Mouse (Mus musculus): Measurements from ENCODE around the gene Ajm1. TPM values are rescaled to one million over a fixed set of nuclear protein-coding genes. Genes with fewer than 3 reads are reported as not detected.

Ajm1 gene
- polyA plus RNA-seq, 1 experiment from 2014 or later = 0.09 TPM

- Histone ChIP-seq H3K27me3 (no peaks in the 10 kb centered on the region), H3K36me3 (peaks cover 54% of the 10 kb centered on the region), H3K27ac (no peak overlapping the region), H3K9ac (no peak overlapping the region), H3K4me1 (no peaks in the 10 kb centered on the region), H3K4me2 (no peak overlapping the region), H3K4me3 (no peak overlapping the region), H3K9me3 (no peaks in the 10 kb centered on the region)
- 65% methylated on average over 8 of the region's 8 CpGs for WGBS
- no peak for ATAC-seq (ENCODE audit: borderline replicate concordance, extremely low read depth, low FRiP score, low TSS enrichment)
Observed at GRCm38 (mm10) chr2:25536531-25536930, 45.0 kb downstream of the Ajm1 start.

GRCm38 (mm10) chr2:25534866-25535182 is 46.7 kb downstream of the Ajm1 start:
- Histone ChIP-seq H3K4me3 (no peak overlapping the region), H3K36me3 (peaks cover 65% of the 10 kb centered on the region), H3K9me3 (no peaks in the 10 kb centered on the region), H3K27me3 (no peaks in the 10 kb centered on the region), H3K27ac (no peak overlapping the region), H3K4me2 (no peak overlapping the region), H3K9ac (no peak overlapping the region), H3K4me1 (no peaks in the 10 kb centered on the region)
- 88% methylated on average over 2 of the region's 2 CpGs for WGBS
- ATAC-seq (ENCODE audit: borderline replicate concordance, extremely low read depth, low FRiP score, low TSS enrichment) = no peak

- WGBS = 89% methylated on average over 3 of the region's 3 CpGs
- Histone ChIP-seq H3K27ac (no peak overlapping the region), H3K4me2 (no peak overlapping the region), H3K4me1 (no peaks in the 10 kb centered on the region), H3K9me3 (no peaks in the 10 kb centered on the region), H3K36me3 (peaks cover 70% of the 10 kb centered on the region), H3K9ac (no peak overlapping the region), H3K27me3 (no peaks in the 10 kb centered on the region), H3K4me3 (no peak overlapping the region)
- no peak for ATAC-seq (ENCODE audit: borderline replicate concordance, extremely low read depth, low FRiP score, low TSS enrichment)
Observed at GRCm38 (mm10) chr2:25534178-25534865, 47.2 kb downstream of the Ajm1 start.

- H3K9ac ChIP-seq = no peak overlapping the region
- H3K27ac ChIP-seq = no peak overlapping the region
- H3K9me3 ChIP-seq = no peaks in the 10 kb centered on the region
- no peak for ATAC-seq (ENCODE audit: borderline replicate concordance, extremely low read depth, low FRiP score, low TSS enrichment)
- WGBS = 90% methylated on average over 2 of the region's 2 CpGs
- H3K4me2 ChIP-seq = no peak overlapping the region
- no peak overlapping the region for H3K4me3 ChIP-seq
- H3K27me3 ChIP-seq = no peaks in the 10 kb centered on the region
- no peaks in the 10 kb centered on the region for H3K4me1 ChIP-seq
- H3K36me3 ChIP-seq = peaks cover 75% of the 10 kb centered on the region
Observed at GRCm38 (mm10) chr2:25533707-25534106, 47.9 kb downstream of the Ajm1 start.

GRCm38 (mm10) chr2:25526510-25527302 is 54.9 kb downstream of the Ajm1 start:
- Histone ChIP-seq H3K27me3 (no peaks in the 10 kb centered on the region), H3K4me2 (no peak overlapping the region), H3K4me1 (no peaks in the 10 kb centered on the region), H3K27ac (no peak overlapping the region), H3K9ac (no peak overlapping the region), H3K9me3 (no peaks in the 10 kb centered on the region), H3K4me3 (no peak overlapping the region), H3K36me3 (peaks cover 83% of the 10 kb centered on the region)
- no peak for ATAC-seq (ENCODE audit: borderline replicate concordance, extremely low read depth, low FRiP score, low TSS enrichment)
- WGBS = 78% methylated on average over 9 of the region's 9 CpGs

Other genes starting within 250 kb of the Ajm1 start
- gene Man1b1, start 249.4 kb downstream of the Ajm1 start, polyA plus RNA-seq (2015; fragmentation: Nextera tagmentation; extraction: Ambion mirVana) = 48.8 and 52.0 TPM in 2 replicates
- 14.5 and 14.9 TPM in 2 replicates for gene Dpp7, start 225.4 kb downstream of the Ajm1 start, polyA plus RNA-seq (2015; fragmentation: Nextera tagmentation; extraction: Ambion mirVana)
- 16.4 and 20.5 TPM in 2 replicates for gene Uap1l1, start 216.1 kb downstream of the Ajm1 start, polyA plus RNA-seq (2015; fragmentation: Nextera tagmentation; extraction: Ambion mirVana)
- gene Sapcd2, start 209.4 kb downstream of the Ajm1 start, polyA plus RNA-seq (2015; fragmentation: Nextera tagmentation; extraction: Ambion mirVana) = 42.2 and 45.2 TPM in 2 replicates
- 2.1 and 3.6 TPM in 2 replicates for gene Entpd2, start 185.9 kb downstream of the Ajm1 start, polyA plus RNA-seq (2015; fragmentation: Nextera tagmentation; extraction: Ambion mirVana)
- 27.5 and 28.7 TPM in 2 replicates for gene Npdc1, start 182.4 kb downstream of the Ajm1 start, polyA plus RNA-seq (2015; fragmentation: Nextera tagmentation; extraction: Ambion mirVana)
- gene Fut7, start 158.5 kb downstream of the Ajm1 start, polyA plus RNA-seq (2015; fragmentation: Nextera tagmentation; extraction: Ambion mirVana) = 0.11 TPM in 1 of 2 replicates, not detected in the other
- gene Abca2, start 153.1 kb downstream of the Ajm1 start, polyA plus RNA-seq (2015; fragmentation: Nextera tagmentation; extraction: Ambion mirVana) = 4.5 and 4.8 TPM in 2 replicates
- 77.9 and 90.3 TPM in 2 replicates for gene Clic3, start 124.9 kb downstream of the Ajm1 start, polyA plus RNA-seq (2015; fragmentation: Nextera tagmentation; extraction: Ambion mirVana)
- 31.5 and 37.0 TPM in 2 replicates for gene Paxx, start 120.7 kb downstream of the Ajm1 start, polyA plus RNA-seq (2015; fragmentation: Nextera tagmentation; extraction: Ambion mirVana)
- 10.2 and 24.3 TPM in 2 replicates for gene Ptgds, start 111.7 kb downstream of the Ajm1 start, polyA plus RNA-seq (2015; fragmentation: Nextera tagmentation; extraction: Ambion mirVana)
- gene Lcn12, start 87.8 kb downstream of the Ajm1 start, polyA plus RNA-seq (2015; fragmentation: Nextera tagmentation; extraction: Ambion mirVana) = not detected in 2 replicates
- 72.8 and 76.2 TPM in 2 replicates for gene Fbxw5, start 81.0 kb downstream of the Ajm1 start, polyA plus RNA-seq (2015; fragmentation: Nextera tagmentation; extraction: Ambion mirVana)
- gene C8g, start 80.0 kb downstream of the Ajm1 start, polyA plus RNA-seq (2015; fragmentation: Nextera tagmentation; extraction: Ambion mirVana) = 5.8 and 6.6 TPM in 2 replicates
- 37.1 and 41.3 TPM in 2 replicates for gene Traf2, start 34.8 kb downstream of the Ajm1 start, polyA plus RNA-seq (2015; fragmentation: Nextera tagmentation; extraction: Ambion mirVana)
- gene Edf1, start 23.9 kb downstream of the Ajm1 start, polyA plus RNA-seq (2015; fragmentation: Nextera tagmentation; extraction: Ambion mirVana) = 311 and 323 TPM in 2 replicates
- 4.5 and 7.1 TPM in 2 replicates for gene Mamdc4, start 6.9 kb downstream of the Ajm1 start, polyA plus RNA-seq (2015; fragmentation: Nextera tagmentation; extraction: Ambion mirVana)
- 163 and 177 TPM in 2 replicates for gene Phpt1, start 6.5 kb downstream of the Ajm1 start, polyA plus RNA-seq (2015; fragmentation: Nextera tagmentation; extraction: Ambion mirVana)
- gene Rabl6, start 26.8 kb upstream of the Ajm1 start, polyA plus RNA-seq (2015; fragmentation: Nextera tagmentation; extraction: Ambion mirVana) = 74.0 and 75.2 TPM in 2 replicates
- 0.17 and 0.45 TPM in 2 replicates for gene Ccdc183, start 35.9 kb upstream of the Ajm1 start, polyA plus RNA-seq (2015; fragmentation: Nextera tagmentation; extraction: Ambion mirVana)
- gene Tmem141, start 40.2 kb upstream of the Ajm1 start, polyA plus RNA-seq (2015; fragmentation: Nextera tagmentation; extraction: Ambion mirVana) = 26.8 and 27.2 TPM in 2 replicates
- 2.4 and 3.6 TPM in 2 replicates for gene Fcna, start 46.3 kb upstream of the Ajm1 start, polyA plus RNA-seq (2015; fragmentation: Nextera tagmentation; extraction: Ambion mirVana)
- gene Lcn8, start 71.4 kb upstream of the Ajm1 start, polyA plus RNA-seq (2015; fragmentation: Nextera tagmentation; extraction: Ambion mirVana) = 0.26 and 0.40 TPM in 2 replicates
- gene Lcn5, start 76.2 kb upstream of the Ajm1 start, polyA plus RNA-seq (2015; fragmentation: Nextera tagmentation; extraction: Ambion mirVana) = not detected in 2 replicates
- gene Lcn6, start 95.0 kb upstream of the Ajm1 start, polyA plus RNA-seq (2015; fragmentation: Nextera tagmentation; extraction: Ambion mirVana) = not detected in 2 replicates
- gene Lcn10, start 101.0 kb upstream of the Ajm1 start, polyA plus RNA-seq (2015; fragmentation: Nextera tagmentation; extraction: Ambion mirVana) = not detected in 2 replicates
- not detected in 2 replicates for gene Obp2a, start 118.3 kb upstream of the Ajm1 start, polyA plus RNA-seq (2015; fragmentation: Nextera tagmentation; extraction: Ambion mirVana)
- 64.4 and 69.3 TPM in 2 replicates for gene Bmyc, start 125.0 kb upstream of the Ajm1 start, polyA plus RNA-seq (2015; fragmentation: Nextera tagmentation; extraction: Ambion mirVana)
- not detected in 2 replicates for gene Obp2b, start 155.3 kb upstream of the Ajm1 start, polyA plus RNA-seq (2015; fragmentation: Nextera tagmentation; extraction: Ambion mirVana)
- not detected in 2 replicates for gene Lcn3, start 183.8 kb upstream of the Ajm1 start, polyA plus RNA-seq (2015; fragmentation: Nextera tagmentation; extraction: Ambion mirVana)
- gene Lcn11, start 195.3 kb upstream of the Ajm1 start, polyA plus RNA-seq (2015; fragmentation: Nextera tagmentation; extraction: Ambion mirVana) = not detected in 2 replicates
- gene Gm13539, start 200.5 kb upstream of the Ajm1 start, polyA plus RNA-seq (2015; fragmentation: Nextera tagmentation; extraction: Ambion mirVana) = not detected in 2 replicates
- gene Glt6d1, start 234.1 kb upstream of the Ajm1 start, polyA plus RNA-seq (2015; fragmentation: Nextera tagmentation; extraction: Ambion mirVana) = not detected in 2 replicates
- gene Lcn9, start 241.4 kb upstream of the Ajm1 start, polyA plus RNA-seq (2015; fragmentation: Nextera tagmentation; extraction: Ambion mirVana) = not detected in 2 replicates

All from lung, embryonic 15.5 days (tissue).